Mouse (Mus musculus): ENCODE data around the gene Dagla. TPM values are rescaled to one million over a fixed set of nuclear protein-coding genes. Genes with fewer than 3 reads are reported as not detected.

The Dagla gene
- total RNA-seq, 2 experiments from 2014 or later, result 44.1 to 44.6 TPM

GRCm38 (mm10) chr19:10247165-10247564 lies 57.5 kb downstream of the Dagla start:
- no peak for DNase-seq
- intact Hi-C loops (cut with DNase I), result no loop called here

GRCm38 (mm10) chr19:10244183-10244582 lies 60.5 kb downstream of the Dagla start:
- intact Hi-C loops (cut with DNase I), result no loop called here
- peak; percentile 53 for DNase-seq

GRCm38 (mm10) chr19:10242916-10243315 lies 61.8 kb downstream of the Dagla start:
- intact Hi-C loops (cut with DNase I), result no loop called here
- no peak for DNase-seq

GRCm38 (mm10) chr19:10240654-10241305 lies 63.9 kb downstream of the Dagla start, which contains the start of gene Myrf:
Myrf (minus strand) TSS chr19:10240748.
- intact Hi-C loops (cut with DNase I), result no loop called here
- peak; percentile 76 for DNase-seq

- intact Hi-C loops (cut with DNase I), result no loop called here
- no peak for DNase-seq
These were observed 64.6 kb downstream of the Dagla start for GRCm38 (mm10) chr19:10239975-10240653.

GRCm38 (mm10) chr19:10239419-10239818 lies 65.3 kb downstream of the Dagla start:
- intact Hi-C loops (cut with DNase I), result no loop called here
- DNase-seq, result no peak

- intact Hi-C loops (cut with DNase I), result no loop called here
These were observed 66.2 kb downstream of the Dagla start for GRCm38 (mm10) chr19:10238477-10238876.

GRCm38 (mm10) chr19:10235784-10236565 lies 68.7 kb downstream of the Dagla start:
- intact Hi-C loops (cut with DNase I), result no loop called here
- no peak for DNase-seq

More at GRCm38 (mm10) chr19:10238477-10238876, 66.2 kb downstream of the Dagla start:
- no peak for DNase-seq

- intact Hi-C loops (cut with DNase I), result no loop called here
- no peak for DNase-seq
These were observed 72.2 kb downstream of the Dagla start for GRCm38 (mm10) chr19:10232327-10233017.

- no peak for DNase-seq
- intact Hi-C loops (cut with DNase I), result no loop called here
These were observed 72.8 kb downstream of the Dagla start for GRCm38 (mm10) chr19:10231871-10232270.

GRCm38 (mm10) chr19:10231016-10231415 lies 73.7 kb downstream of the Dagla start:
- no peak for DNase-seq
- intact Hi-C loops (cut with DNase I), result no loop called here

GRCm38 (mm10) chr19:10225767-10226166 lies 78.9 kb downstream of the Dagla start:
- no peak for DNase-seq
- intact Hi-C loops (cut with DNase I), result no loop called here

GRCm38 (mm10) chr19:10224637-10225453 lies 79.8 kb downstream of the Dagla start:
- DNase-seq, result no peak
- intact Hi-C loops (cut with DNase I), result no loop called here

- intact Hi-C loops (cut with DNase I), result no loop called here
- no peak for DNase-seq
These were observed 81.1 kb downstream of the Dagla start for GRCm38 (mm10) chr19:10223561-10223960.

GRCm38 (mm10) chr19:10222656-10223055 lies 82.0 kb downstream of the Dagla start:
- DNase-seq, result no peak
- intact Hi-C loops (cut with DNase I), result no loop called here

- intact Hi-C loops (cut with DNase I), result no loop called here
- no peak for DNase-seq
These were observed 83.1 kb downstream of the Dagla start for GRCm38 (mm10) chr19:10221585-10221984.

GRCm38 (mm10) chr19:10219593-10219992 lies 85.1 kb downstream of the Dagla start:
- intact Hi-C loops (cut with DNase I), result no loop called here
- DNase-seq, result no peak

- no peak for DNase-seq
- intact Hi-C loops (cut with DNase I), result no loop called here
These were observed 85.6 kb downstream of the Dagla start for GRCm38 (mm10) chr19:10219108-10219507.

GRCm38 (mm10) chr19:10216101-10216500 lies 88.6 kb downstream of the Dagla start:
- intact Hi-C loops (cut with DNase I), result no loop called here
- DNase-seq, result no peak

All from left cerebral cortex, postnatal 4 days (tissue).